Mouse (Mus musculus) bone marrow macrophage, adult 2 months (primary cell): ENCODE data around the gene Colgalt1. TPM values are rescaled to one million over a fixed set of nuclear protein-coding genes. Genes with fewer than 3 reads are reported as not detected.

Experiments
- H3K27ac ChIP-seq: 2 replicates; pipeline ENCODE4 v1.5.1; 2012; ENCODE audit warnings: low read depth, low read length; ENCODE audit not compliant: insufficient read depth
- H3K4me1 ChIP-seq: 2 replicates; pipeline ENCODE4 v1.6.1; 2012; ENCODE audit warnings: low read length; ENCODE audit not compliant: control insufficient read depth, insufficient read depth
- H3K4me3 ChIP-seq: 2 replicates; pipeline ENCODE4 v1.5.1; 2012; ENCODE audit warnings: mild to moderate bottlenecking, low read length, moderate library complexity; ENCODE audit not compliant: insufficient read depth
- CTCF ChIP-seq: IDR thresholded peaks from 2 replicates; pipeline ENCODE4 v1.5.1; 2012; ENCODE audit warnings: low read depth, mild to moderate bottlenecking, low read length, moderate library complexity
- POLR2A ChIP-seq: IDR thresholded peaks from 2 replicates; pipeline ENCODE4 v1.6.1; 2012; ENCODE audit warnings: mild to moderate bottlenecking, low read depth, low read length, borderline replicate concordance
- polyA plus RNA-seq: library from polyadenylated mRNA; stranded (reverse); fragments of >200 nt; gene quantifications from 2 replicates; pipeline ENCODE4 v1.2.4, GENCODE M21; 2012; ENCODE audit not compliant: missing spikeins, insufficient read depth, insufficient read length

The Colgalt1 gene
- 111 and 113 TPM in 2 replicates for polyA plus RNA-seq

DNA sequence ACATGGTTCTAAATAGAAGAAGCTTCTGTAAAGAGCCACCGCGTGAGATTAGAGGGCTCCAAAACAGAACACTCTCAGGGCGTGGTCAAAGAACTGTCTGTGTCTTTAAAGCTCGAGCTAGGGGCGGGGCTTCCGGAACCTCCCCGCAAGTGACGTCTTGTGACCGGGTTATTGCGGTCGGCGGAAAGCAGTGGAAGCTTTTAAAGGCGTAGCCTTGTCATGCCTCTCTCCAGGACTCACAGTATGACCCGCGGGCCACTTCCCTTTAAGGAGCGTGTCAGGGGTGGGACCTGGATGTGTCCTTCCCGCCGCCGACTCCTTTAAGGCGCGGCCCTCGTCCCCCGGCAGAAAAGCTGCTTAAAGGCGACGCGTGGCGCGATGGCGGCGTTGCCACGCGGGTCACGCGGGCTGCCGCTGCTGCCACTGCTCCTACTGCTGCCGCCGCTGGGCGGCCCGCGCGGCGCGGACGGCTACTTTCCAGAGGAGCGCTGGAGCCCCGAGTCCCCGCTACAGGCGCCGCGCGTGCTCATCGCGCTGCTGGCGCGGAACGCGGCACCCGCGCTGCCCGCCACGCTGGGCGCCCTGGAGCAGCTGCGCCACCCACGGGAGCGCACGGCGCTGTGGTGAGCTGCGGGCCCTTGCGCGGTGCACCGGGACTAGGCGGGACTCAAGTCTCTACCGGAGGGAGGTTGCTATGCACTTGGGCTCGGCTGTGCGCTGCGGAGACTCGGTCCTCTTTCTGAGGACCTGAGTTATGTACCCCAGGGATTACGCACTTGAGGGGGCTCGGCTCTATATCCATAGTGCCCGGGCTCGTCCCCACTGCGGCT lies at the start of gene Colgalt1:
Gene Colgalt1 (plus strand): TSS at position 177 of the 830 bp plus-strand sequence.
- peak within 1 kb of the TSS; percentile 78 for H3K27ac ChIP-seq
- peaks cover 27% of the 10 kb centered on the region for H3K4me1 ChIP-seq
- peak within 1 kb of the TSS; percentile 82 for H3K4me3 ChIP-seq
- TF ChIP-seq POLR2A, result no peak
- TF ChIP-seq CTCF, result no peak

DNA sequence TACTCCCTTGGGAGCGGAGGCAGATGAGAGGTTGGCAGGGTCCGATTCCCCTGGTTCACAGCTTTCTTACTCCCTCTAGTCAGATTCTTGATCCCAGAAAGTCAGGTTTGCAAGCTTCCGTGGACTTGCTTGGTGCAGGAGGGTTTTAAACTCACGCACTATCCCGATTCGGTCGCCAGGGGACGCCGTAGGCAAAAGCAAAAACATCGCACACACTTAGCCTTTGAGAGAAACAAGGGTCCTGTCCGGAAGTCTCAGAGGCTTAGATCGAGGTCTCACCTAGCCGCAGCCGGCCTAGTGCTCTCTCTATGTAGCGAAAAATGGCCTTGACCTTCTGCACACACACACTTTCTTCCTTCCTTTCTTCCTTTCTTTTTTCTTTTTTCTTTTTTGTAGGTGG lies 49.4 kb upstream of the Colgalt1 start:
- Histone ChIP-seq H3K27ac (no peak overlapping the region), H3K4me3 (no peak overlapping the region), H3K4me1 (peaks cover 6% of the 10 kb centered on the region)
- TF ChIP-seq POLR2A, result no peak
- TF ChIP-seq CTCF, result peak; percentile 98

DNA sequence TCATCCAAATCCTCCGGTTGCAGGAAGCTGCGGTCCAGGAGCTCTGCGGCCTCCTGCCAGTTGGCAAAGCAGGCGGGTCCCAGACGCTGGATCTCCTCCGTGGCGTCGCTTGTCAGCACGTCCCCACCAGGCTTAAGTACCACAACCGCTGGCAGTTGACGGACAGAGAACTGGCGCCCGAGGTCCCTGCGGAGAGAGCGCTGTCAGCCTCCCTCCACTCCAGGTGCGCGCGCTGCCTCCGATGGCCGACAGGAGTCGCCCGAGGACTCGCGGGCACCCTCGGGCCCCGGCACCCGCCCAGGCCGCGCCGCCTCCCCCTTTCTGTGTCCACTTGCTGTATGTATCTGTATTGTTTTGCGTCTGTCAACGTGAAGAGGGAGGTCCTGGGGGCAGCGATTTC lies 48.0 kb upstream of the Colgalt1 start:
- peaks cover 16% of the 10 kb centered on the region for H3K4me1 ChIP-seq
- TF ChIP-seq CTCF (peak; percentile 53; the same call in 1 of the 2 replicates), POLR2A (no peak)
- H3K4me3 ChIP-seq, result peak overlapping the region; percentile 20; the same call in 1 of the 2 replicates

DNA sequence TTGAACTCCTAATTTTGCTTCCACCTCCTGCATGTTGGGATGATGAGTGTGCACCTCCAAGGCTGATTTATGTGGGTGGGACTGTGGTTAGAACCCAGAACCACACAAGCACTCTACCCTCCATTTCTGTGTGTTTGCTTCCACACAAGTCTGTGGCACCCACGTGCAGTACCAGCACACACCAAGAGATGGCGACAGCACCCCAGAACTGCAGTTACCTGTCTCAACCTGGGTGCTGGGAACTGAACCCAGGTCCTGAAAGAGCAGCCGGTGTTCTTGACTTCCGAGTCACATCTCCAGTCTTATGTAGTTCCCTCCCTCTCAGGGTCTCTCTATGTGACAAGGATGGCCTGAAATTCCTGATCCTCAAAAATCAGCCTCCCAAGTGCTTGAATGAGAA lies 46.8 kb upstream of the Colgalt1 start:
- TF ChIP-seq CTCF, result no peak
- TF ChIP-seq POLR2A, result no peak
- Histone ChIP-seq H3K27ac (no peak overlapping the region), H3K4me3 (no peak overlapping the region), H3K4me1 (peaks cover 20% of the 10 kb centered on the region)

More for the DNA sequence above, 48.0 kb upstream of the Colgalt1 start:
- no peak overlapping the region for H3K27ac ChIP-seq

DNA sequence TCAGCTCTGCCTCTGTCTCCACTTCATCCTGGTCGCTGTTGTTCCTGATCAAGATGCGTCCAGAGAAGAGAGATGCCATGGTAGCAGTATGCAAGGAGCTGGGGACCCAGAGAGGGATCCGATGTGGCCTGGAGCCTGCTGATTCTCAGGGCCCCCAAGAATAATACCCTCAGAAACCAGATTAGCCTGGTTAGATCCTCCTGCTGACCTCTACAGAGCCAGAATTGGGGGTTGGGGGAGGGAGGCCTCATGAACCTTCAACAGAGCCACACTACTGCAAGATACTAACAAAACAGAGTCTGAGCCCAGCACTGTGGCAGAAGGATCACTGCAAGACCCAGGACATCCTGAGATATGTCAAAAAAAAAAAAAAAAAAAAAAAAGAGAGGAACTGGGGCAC lies 44.3 kb upstream of the Colgalt1 start, which contains the start of gene Nxnl1:
Gene Nxnl1 (minus strand): TSS at position 101 of the 400 bp plus-strand sequence.
- H3K4me1 ChIP-seq, result peaks cover 29% of the 10 kb centered on the region
- peak within 1 kb of the TSS; percentile 82; the same call in 1 of the 2 replicates for H3K27ac ChIP-seq
- TF ChIP-seq POLR2A (no peak), CTCF (no peak)

DNA sequence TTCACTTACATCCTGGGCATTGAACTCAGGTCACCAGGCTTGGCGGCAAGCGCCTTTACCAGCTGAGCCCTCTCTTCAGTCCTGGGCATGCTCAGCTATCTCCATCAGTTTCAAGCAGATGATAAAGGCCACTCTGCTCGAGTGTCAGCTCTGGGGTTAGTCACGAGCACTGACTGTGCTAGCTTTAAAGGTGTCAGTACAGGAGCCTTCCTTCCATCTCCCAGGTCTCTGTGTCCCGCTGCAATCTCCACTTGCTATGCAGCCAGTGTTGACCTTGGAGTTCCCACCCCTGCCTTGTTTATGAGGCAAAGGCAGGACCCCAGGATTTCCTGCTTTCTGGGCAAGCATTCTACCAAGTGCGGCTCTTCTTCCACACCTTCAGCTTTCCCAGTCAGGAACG lies 43.2 kb upstream of the Colgalt1 start:
- no peak for TF ChIP-seq CTCF
- no peak for TF ChIP-seq POLR2A
- Histone ChIP-seq H3K27ac (peak overlapping the region; percentile 82), H3K4me3 (no peak overlapping the region), H3K4me1 (peaks cover 29% of the 10 kb centered on the region)

More for the DNA sequence above, 44.3 kb upstream of the Colgalt1 start, which contains the start of gene Nxnl1:
- H3K4me3 ChIP-seq, result no peak within 1 kb of the TSS

DNA sequence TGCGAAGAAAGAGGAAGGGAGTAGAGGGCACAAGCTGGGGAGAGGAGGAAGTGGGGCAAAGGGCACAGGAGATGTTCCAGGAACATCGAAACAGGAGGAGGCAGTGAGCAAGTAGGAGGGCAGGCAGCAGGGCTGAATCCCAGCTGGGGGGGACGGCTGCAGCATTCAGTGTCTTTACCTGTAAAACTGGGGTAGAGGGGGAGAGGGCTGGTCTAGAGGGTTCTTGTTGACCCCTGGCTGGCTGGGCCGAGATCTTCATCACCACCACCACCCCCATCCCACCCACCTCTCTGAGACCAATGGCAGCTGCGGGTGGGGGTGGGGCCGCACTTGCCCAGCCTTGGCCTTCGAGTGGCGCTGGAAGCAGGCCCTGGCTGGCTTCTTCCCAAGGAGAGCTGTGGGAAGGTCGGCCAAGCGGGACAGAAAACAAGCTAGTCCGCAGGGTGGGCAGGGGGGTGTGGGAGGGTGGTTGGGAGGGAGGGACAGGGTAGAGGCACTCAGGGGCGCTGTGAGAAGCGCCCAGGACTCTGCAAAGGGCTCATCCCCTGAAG lies 42.3 kb upstream of the Colgalt1 start, which contains the start of gene Slc27a1:
Gene Slc27a1 (plus strand): TSS at position 496 of the 551 bp plus-strand sequence.
- H3K4me3 ChIP-seq, result peak within 1 kb of the TSS; percentile 62
- H3K27ac ChIP-seq, result peak within 1 kb of the TSS; percentile 82
- TF ChIP-seq CTCF, result no peak; the same call in 1 of the 2 replicates
- no peak for TF ChIP-seq POLR2A
- H3K4me1 ChIP-seq, result peaks cover 29% of the 10 kb centered on the region

DNA sequence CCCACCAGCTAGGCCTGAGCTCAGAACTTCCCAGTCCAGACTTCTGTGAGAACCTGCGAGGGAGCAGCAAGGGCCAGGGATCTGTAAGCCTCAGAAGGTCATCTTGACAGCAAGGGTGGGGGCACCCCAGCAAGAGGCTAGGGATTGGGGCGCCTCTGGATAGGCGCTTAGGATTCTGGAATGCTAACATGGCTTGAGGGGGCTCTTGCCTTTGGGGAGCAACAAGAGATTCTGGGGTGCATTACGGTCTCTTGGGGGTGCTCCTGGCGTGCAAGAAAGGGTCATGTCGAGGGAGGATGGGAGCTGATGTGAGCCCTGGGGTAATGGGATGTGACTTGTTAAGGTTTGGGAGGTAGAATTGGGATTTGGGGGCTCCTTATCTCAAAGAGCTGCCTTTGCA lies 41.9 kb upstream of the Colgalt1 start:
- TF ChIP-seq CTCF, result no peak
- no peak for TF ChIP-seq POLR2A
- Histone ChIP-seq H3K4me1 (peaks cover 29% of the 10 kb centered on the region), H3K4me3 (peak overlapping the region; percentile 62), H3K27ac (peak overlapping the region; percentile 52)

DNA sequence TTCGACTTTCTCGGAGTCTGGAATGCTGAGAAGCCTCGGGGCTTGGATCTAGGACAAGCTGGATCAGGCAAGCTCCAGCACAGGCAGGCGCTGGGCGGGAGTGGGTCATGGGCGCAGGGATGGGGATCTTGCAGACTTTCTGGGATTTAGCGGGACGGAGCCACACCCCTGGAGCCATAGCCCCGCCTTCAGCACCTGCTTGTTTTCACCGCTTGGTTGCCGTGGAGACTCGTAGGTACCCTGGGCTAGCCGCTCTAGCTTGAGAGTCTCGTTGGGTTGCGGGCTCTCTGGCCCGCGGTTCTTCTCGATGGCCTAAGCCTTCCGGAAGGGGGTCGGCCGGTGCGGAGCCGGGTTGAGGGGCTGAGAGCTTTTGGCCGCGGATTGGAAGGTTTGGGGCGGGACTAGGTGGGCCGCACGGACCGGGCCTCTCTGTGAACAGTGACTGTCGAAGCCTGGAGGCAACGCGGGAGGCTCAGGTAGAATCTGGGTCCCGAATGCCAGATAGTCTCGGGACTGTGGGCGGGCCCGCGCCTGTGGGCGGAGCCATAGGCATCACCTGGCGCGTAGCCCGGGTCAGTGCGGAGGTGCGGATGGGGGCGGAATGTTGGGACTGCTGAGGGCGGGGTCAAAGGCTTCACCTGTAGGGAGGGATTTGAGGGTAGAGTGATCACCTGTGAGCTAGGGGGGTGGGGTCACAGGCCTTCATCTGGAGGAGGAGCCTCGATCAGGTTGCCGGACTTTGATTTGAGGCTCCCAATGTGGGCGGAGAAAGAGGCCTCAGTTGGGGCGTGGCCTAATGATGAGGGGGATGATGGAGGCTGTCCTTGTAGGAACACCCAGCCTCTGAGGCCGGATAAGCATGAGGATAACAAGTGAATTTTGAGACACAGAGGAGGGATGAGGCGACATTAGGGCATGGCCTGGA lies 41.2 kb upstream of the Colgalt1 start:
- Histone ChIP-seq H3K4me1 (peaks cover 29% of the 10 kb centered on the region), H3K27ac (peak overlapping the region; percentile 52), H3K4me3 (peak overlapping the region; percentile 62)
- TF ChIP-seq POLR2A (no peak), CTCF (no peak)
